Mouse (Mus musculus): Measurements from ENCODE around the gene Creb3l1. TPM values are rescaled to one million over a fixed set of nuclear protein-coding genes. Genes with fewer than 3 reads are reported as not detected.
A peak's percentile ranks its signal among the peaks of the same experiment; 100 is the strongest.

Creb3l1 gene
- 3.4 and 5.2 TPM in 2 replicates for polyA plus RNA-seq (2015; fragmentation: Nextera tagmentation; extraction: Ambion mirVana)

DNA sequence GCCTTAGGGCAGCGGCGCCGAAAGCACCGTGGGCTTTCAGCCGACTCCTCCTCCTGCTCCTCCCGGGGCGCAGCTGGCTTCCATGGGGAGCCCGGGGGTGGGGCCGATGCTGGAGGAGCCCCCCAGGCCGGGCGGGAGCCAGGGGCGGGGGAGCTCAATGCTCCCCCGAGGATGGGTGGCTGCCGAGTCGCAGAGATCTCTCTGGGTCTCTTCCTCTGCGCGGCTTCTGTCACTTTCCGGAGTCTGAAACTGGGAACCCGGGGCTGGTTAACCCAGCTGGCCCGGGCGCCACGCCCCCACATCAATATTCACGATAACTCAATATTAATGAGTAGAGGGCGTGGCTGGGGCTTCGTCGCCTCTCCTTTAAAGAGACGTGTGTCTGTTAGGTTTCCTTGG, at the start of gene Creb3l1:
Gene Creb3l1, minus strand, starts transcription at position 229 of the 399 bp plus-strand sequence.
- H3K9ac ChIP-seq (replicated peaks): peak within 1 kb of the TSS; percentile 52
- WGBS: 0% methylated on average over 25 of the region's 27 CpGs
- H3K36me3 ChIP-seq: no peaks in the 10 kb centered on the region
- peak within 1 kb of the TSS; percentile 79 for H3K4me2 ChIP-seq
- H3K9me3 ChIP-seq (replicated peaks): no peaks in the 10 kb centered on the region
- H3K4me3 ChIP-seq (replicated peaks): peak within 1 kb of the TSS; percentile 53
- no peak within 1 kb of the TSS for H3K27ac ChIP-seq (replicated peaks)
- peak; percentile 67 for ATAC-seq (ENCODE audit: low FRiP score)
- peaks cover 15% of the 10 kb centered on the region; the same call in 1 of the 2 replicates for H3K4me1 ChIP-seq
- H3K27me3 ChIP-seq (replicated peaks): peaks cover 19% of the 10 kb centered on the region

GRCm38 (mm10) chr2:92071143-92071542, 46.8 kb upstream of the Creb3l1 start:
- Histone ChIP-seq H3K27ac (replicated peaks) (no peak overlapping the region), H3K4me3 (replicated peaks) (no peak overlapping the region), H3K9ac (replicated peaks) (no peak overlapping the region), H3K4me2 (no peak overlapping the region), H3K36me3 (no peaks in the 10 kb centered on the region), H3K27me3 (replicated peaks) (no peaks in the 10 kb centered on the region), H3K4me1 (no peaks in the 10 kb centered on the region), H3K9me3 (replicated peaks) (no peaks in the 10 kb centered on the region)
- 64% methylated on average over 4 of the region's 4 CpGs for WGBS
- ATAC-seq (ENCODE audit: low FRiP score): no peak

DNA sequence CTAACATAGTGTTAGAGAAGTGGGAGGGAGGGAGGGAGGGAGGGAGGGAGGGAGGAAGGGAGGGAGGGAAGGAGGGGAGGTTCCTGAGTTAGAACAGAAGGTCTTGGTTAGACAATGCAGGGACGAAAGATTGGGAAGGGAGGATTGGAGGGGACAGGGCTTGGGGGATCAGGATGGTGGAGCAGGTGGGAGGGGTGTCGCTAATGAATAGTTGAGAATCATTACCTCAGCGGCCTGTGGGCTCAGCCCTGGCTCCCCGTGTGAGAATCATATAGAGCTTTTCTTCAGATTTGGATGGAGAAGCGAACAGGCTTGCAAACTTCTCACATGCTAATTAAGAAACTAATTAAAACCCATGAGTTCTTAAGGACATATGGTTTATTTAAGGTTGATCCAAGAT, 45.3 kb upstream of the Creb3l1 start:
- Histone ChIP-seq H3K27me3 (replicated peaks) (no peaks in the 10 kb centered on the region), H3K27ac (replicated peaks) (no peak overlapping the region), H3K36me3 (no peaks in the 10 kb centered on the region), H3K9ac (replicated peaks) (no peak overlapping the region), H3K4me2 (no peak overlapping the region), H3K4me3 (replicated peaks) (no peak overlapping the region), H3K9me3 (replicated peaks) (no peaks in the 10 kb centered on the region), H3K4me1 (no peaks in the 10 kb centered on the region)
- 64% methylated on average over 5 of the region's 5 CpGs for WGBS
- ATAC-seq (ENCODE audit: low FRiP score): no peak

DNA sequence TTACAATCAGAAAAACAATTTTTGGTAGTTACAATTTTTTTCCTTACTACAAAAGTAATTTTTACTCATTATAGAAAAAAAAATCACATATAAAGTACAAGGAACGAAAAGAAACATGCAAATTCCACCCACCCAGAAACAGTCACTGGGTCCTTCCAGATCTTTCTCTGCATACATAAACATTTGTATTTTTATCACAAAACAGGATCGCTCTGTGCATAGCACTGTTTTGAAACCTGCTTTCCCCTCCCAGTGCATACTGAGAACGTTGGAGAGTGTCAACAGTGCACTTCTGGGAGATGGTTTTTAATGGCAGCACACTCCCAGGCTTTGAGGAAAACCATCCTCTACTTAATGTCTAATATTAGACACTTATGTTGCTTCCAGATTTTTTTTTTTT, 43.3 kb upstream of the Creb3l1 start:
- no peak for ATAC-seq (ENCODE audit: low FRiP score)
- WGBS: 76% methylated on average over 3 of the region's 3 CpGs
- Histone ChIP-seq H3K27ac (replicated peaks) (no peak overlapping the region), H3K9ac (replicated peaks) (no peak overlapping the region), H3K9me3 (replicated peaks) (no peaks in the 10 kb centered on the region), H3K27me3 (replicated peaks) (no peaks in the 10 kb centered on the region), H3K4me2 (no peak overlapping the region), H3K4me3 (replicated peaks) (no peak overlapping the region), H3K4me1 (no peaks in the 10 kb centered on the region), H3K36me3 (no peaks in the 10 kb centered on the region)

DNA sequence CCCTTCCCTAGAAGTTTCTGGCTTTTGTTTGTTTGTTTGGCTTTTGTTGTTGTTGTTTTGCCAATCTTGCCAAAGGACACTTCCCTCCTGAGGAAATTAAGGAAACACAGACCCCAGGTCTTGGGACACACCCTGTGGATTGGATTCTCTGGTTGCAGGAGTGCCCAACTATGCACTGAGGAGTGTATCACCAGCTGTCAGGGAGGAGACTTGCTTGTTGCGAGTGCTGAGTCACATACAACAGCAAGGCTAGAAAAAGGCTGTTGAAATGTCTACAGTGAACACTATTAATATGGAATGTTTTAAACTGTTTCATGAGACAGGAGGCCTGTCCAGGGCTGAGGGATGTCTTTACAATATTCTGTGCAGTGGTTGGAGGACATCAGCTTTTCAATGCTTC, 42.6 kb upstream of the Creb3l1 start:
- H3K4me2 ChIP-seq: no peak overlapping the region
- WGBS: 88% methylated on average over 1 of the region's 1 CpGs
- no peak overlapping the region for H3K9ac ChIP-seq (replicated peaks)
- no peaks in the 10 kb centered on the region for H3K9me3 ChIP-seq (replicated peaks)
- H3K4me3 ChIP-seq (replicated peaks): no peak overlapping the region
- H3K27me3 ChIP-seq (replicated peaks): no peaks in the 10 kb centered on the region
- ATAC-seq (ENCODE audit: low FRiP score): no peak
- H3K4me1 ChIP-seq: no peaks in the 10 kb centered on the region
- H3K27ac ChIP-seq (replicated peaks): no peak overlapping the region
- H3K36me3 ChIP-seq: no peaks in the 10 kb centered on the region

DNA sequence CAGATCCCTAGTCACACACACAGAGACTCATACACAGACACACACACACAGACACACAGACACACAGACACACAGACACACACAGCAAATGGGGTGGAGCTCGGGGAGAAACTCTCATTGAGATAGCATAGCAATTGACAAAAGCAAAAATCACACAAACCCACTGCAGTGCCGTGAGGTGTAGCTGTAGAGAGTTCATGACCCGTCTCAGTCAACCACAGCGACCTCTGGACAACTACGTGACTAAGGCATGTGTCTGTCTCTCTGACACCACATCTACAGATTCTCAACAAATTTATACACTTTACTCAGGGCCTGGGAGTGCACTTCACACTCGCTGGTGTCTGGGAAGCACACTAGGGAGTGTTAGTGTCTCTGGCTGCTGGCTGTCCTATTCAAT, 41.6 kb upstream of the Creb3l1 start:
- Histone ChIP-seq H3K4me2 (no peak overlapping the region), H3K27ac (replicated peaks) (no peak overlapping the region), H3K9ac (replicated peaks) (no peak overlapping the region), H3K27me3 (replicated peaks) (no peaks in the 10 kb centered on the region), H3K4me1 (no peaks in the 10 kb centered on the region), H3K36me3 (no peaks in the 10 kb centered on the region), H3K4me3 (replicated peaks) (no peak overlapping the region), H3K9me3 (replicated peaks) (no peaks in the 10 kb centered on the region)
- 68% methylated on average over 6 of the region's 6 CpGs for WGBS
- ATAC-seq (ENCODE audit: low FRiP score): no peak

DNA sequence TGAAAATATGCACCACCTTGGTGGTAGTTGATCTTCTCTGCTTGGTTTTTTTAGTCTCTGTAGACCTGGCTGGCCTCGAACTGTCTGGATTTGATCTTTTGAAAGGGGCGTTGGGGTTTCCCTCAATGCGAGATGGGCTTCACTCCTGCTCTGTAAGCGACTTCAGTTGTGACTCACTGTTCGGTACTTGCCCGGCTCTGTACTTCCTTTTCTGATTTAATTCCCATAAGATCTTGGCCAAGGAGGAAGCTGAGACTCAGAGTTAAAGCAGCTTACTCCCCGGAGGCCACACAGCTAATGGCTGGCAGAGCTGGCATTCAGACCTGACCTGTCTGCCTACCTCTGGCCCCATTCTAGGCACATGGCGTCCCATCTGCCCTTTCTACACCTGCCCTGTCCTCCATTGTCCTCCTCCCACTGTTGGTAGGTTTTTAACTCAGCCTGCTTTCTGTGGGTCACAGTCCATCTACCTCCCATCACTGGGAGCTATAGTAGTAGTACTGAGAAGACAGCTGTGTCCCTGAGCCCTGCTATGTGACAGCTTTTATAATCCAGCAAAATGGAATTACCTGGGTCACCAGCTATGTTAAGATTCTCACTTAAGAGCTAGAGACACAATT, 41.1 kb upstream of the Creb3l1 start:
- Histone ChIP-seq H3K27ac (replicated peaks) (no peak overlapping the region), H3K9me3 (replicated peaks) (no peaks in the 10 kb centered on the region), H3K4me3 (replicated peaks) (no peak overlapping the region), H3K36me3 (no peaks in the 10 kb centered on the region), H3K4me2 (no peak overlapping the region), H3K27me3 (replicated peaks) (no peaks in the 10 kb centered on the region), H3K9ac (replicated peaks) (no peak overlapping the region), H3K4me1 (peaks cover 2% of the 10 kb centered on the region; the same call in 1 of the 2 replicates)
- WGBS: 85% methylated on average over 8 of the region's 8 CpGs
- ATAC-seq (ENCODE audit: low FRiP score): no peak

GRCm38 (mm10) chr2:92063106-92063505, 38.8 kb upstream of the Creb3l1 start:
- 65% methylated on average over 5 of the region's 5 CpGs for WGBS
- Histone ChIP-seq H3K9ac (replicated peaks) (no peak overlapping the region), H3K36me3 (no peaks in the 10 kb centered on the region), H3K9me3 (replicated peaks) (no peaks in the 10 kb centered on the region), H3K4me1 (peaks cover 17% of the 10 kb centered on the region; the same call in 1 of the 2 replicates), H3K4me3 (replicated peaks) (no peak overlapping the region), H3K27ac (replicated peaks) (no peak overlapping the region), H3K27me3 (replicated peaks) (no peaks in the 10 kb centered on the region), H3K4me2 (no peak overlapping the region)
- no peak for ATAC-seq (ENCODE audit: low FRiP score)

- Histone ChIP-seq H3K27ac (replicated peaks) (no peak overlapping the region), H3K4me2 (no peak overlapping the region), H3K9ac (replicated peaks) (no peak overlapping the region), H3K9me3 (replicated peaks) (no peaks in the 10 kb centered on the region), H3K27me3 (replicated peaks) (0 out of 2 replicates have a peak, but pooled peaks cover 6% of the 10 kb centered on the region), H3K4me1 (peaks cover 19% of the 10 kb centered on the region), H3K4me3 (replicated peaks) (no peak overlapping the region), H3K36me3 (no peaks in the 10 kb centered on the region)
- ATAC-seq (ENCODE audit: low FRiP score): no peak
- 71% methylated on average over 5 of the region's 5 CpGs for WGBS
Observed at GRCm38 (mm10) chr2:92061337-92061736, 37.0 kb upstream of the Creb3l1 start.

GRCm38 (mm10) chr2:92060291-92060690, 36.0 kb upstream of the Creb3l1 start:
- peak overlapping the region; percentile 87 for H3K4me2 ChIP-seq
- H3K9me3 ChIP-seq (replicated peaks): no peaks in the 10 kb centered on the region
- H3K9ac ChIP-seq (replicated peaks): peak overlapping the region; percentile 87
- no peaks in the 10 kb centered on the region for H3K36me3 ChIP-seq
- peak overlapping the region; percentile 90 for H3K27ac ChIP-seq (replicated peaks)
- peak overlapping the region; percentile 68 for H3K4me3 ChIP-seq (replicated peaks)
- WGBS: 20% methylated on average over 6 of the region's 6 CpGs
- 0 out of 2 replicates have a peak, but pooled peaks cover 6% of the 10 kb centered on the region for H3K27me3 ChIP-seq (replicated peaks)
- H3K4me1 ChIP-seq: peaks cover 28% of the 10 kb centered on the region
- ATAC-seq (ENCODE audit: low FRiP score): no peak

DNA sequence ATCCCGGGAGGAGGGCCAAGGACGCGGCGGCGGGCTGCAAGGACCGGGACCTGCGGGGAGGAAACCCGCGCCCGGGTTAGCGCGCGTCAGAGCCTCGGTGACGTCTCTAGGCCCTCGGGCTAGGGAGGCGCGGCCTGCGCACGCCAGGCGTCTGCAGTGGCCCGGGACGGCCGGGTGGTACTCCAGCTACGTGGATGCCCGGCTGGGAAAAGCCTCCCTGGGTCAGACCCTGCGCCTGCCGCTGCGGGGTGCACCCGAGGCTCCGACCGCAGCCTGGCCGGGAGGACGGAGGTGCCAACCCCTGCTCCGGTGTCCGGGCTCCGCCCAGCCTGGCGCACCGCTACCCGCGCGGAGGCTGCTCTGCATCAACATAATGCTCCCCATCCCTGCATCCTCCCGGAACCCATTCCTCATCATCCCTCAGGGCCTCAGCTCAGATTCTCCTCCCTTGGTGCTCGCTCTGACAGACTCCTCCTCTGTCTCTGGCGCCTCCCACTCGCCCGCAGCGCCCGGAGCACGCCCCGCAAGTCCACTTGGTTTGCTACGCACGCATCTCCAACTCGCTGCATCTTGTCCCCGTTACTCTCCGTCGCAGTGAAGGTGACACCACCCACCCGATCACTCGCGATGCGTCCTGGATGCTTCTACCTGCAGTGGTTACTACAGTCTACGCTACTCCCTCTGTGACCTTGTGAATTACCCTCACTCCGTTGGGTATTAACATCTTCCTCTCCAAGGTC, 35.3 kb upstream of the Creb3l1 start:
- Histone ChIP-seq H3K36me3 (no peaks in the 10 kb centered on the region), H3K4me1 (peaks cover 28% of the 10 kb centered on the region), H3K9ac (replicated peaks) (peak overlapping the region; percentile 87), H3K27ac (replicated peaks) (peak overlapping the region; percentile 90), H3K9me3 (replicated peaks) (no peaks in the 10 kb centered on the region), H3K4me2 (peak overlapping the region; percentile 87), H3K27me3 (replicated peaks) (peaks cover 7% of the 10 kb centered on the region; the same call in 1 of the 2 replicates), H3K4me3 (replicated peaks) (peak overlapping the region; percentile 68)
- peak; percentile 87 for ATAC-seq (ENCODE audit: low FRiP score)
- under 1% methylated on average over 63 of the region's 63 CpGs for WGBS

- Histone ChIP-seq H3K27ac (replicated peaks) (peak overlapping the region; percentile 90), H3K4me1 (peaks cover 28% of the 10 kb centered on the region), H3K4me2 (peak overlapping the region; percentile 87), H3K27me3 (replicated peaks) (peaks cover 14% of the 10 kb centered on the region; the same call in 1 of the 2 replicates), H3K9me3 (replicated peaks) (no peaks in the 10 kb centered on the region), H3K9ac (replicated peaks) (peak overlapping the region; percentile 87), H3K4me3 (replicated peaks) (peak overlapping the region; percentile 68), H3K36me3 (no peaks in the 10 kb centered on the region)
- ATAC-seq (ENCODE audit: low FRiP score): peak; percentile 12; the same call in 1 of the 2 replicates
- WGBS: 1% methylated on average over 11 of the region's 11 CpGs
Observed at GRCm38 (mm10) chr2:92058936-92059335, 34.6 kb upstream of the Creb3l1 start.

All from neural tube, embryonic 15.5 days (tissue).